Mouse (Mus musculus) granulocyte monocyte progenitor cell, adult 5-6 weeks (primary cell): ENCODE results near the gene Plac8. TPM values are rescaled to one million over a fixed set of nuclear protein-coding genes. Genes with fewer than 3 reads are reported as not detected.

Experiments used
- ATAC-seq: replicated peaks from 2 replicates; pipeline ENCODE4 v1.8.0; 2016; ENCODE audit warnings: mild to moderate bottlenecking, moderate TSS enrichment, inconsistent platforms; ENCODE audit not compliant: poor library complexity, severe bottlenecking
- total RNA-seq, 2 experiments: library from RNA; stranded (forward) in 1 of 2; stranded (reverse) in 1 of 2; fragments of 200-712, 200-1000 nt in 1 of 2; fragments of >200 nt in 1 of 2; fragmentation: Nextera tagmentation in 1 of 2; gene quantifications; 2 replicates each; pipeline ENCODE4 v1.2.3; 2014 to 2017

Plac8 gene
- total RNA-seq, 2 experiments from 2014 or later: 4,049 to 5,973 TPM

DNA sequence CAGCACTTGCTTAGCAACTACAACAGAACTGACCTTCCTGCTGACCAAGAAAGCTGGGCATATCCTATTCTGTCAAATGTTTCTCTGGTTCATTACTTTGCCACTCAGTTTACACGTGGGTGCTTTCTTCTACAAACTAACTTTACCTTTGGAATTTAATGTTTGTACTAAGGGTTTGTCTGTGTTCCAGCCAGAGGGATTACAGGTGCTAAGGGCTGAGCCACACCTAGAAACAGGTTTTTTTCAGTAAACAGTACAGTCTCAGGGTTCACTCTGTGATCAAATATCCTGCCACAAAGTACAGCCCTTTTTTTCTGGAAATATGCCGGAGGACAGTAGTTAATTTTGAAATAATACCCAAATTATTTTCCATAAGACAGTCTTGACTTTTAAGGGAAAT, 23.8 kb downstream of the Plac8 start:
- ATAC-seq: no peak

DNA sequence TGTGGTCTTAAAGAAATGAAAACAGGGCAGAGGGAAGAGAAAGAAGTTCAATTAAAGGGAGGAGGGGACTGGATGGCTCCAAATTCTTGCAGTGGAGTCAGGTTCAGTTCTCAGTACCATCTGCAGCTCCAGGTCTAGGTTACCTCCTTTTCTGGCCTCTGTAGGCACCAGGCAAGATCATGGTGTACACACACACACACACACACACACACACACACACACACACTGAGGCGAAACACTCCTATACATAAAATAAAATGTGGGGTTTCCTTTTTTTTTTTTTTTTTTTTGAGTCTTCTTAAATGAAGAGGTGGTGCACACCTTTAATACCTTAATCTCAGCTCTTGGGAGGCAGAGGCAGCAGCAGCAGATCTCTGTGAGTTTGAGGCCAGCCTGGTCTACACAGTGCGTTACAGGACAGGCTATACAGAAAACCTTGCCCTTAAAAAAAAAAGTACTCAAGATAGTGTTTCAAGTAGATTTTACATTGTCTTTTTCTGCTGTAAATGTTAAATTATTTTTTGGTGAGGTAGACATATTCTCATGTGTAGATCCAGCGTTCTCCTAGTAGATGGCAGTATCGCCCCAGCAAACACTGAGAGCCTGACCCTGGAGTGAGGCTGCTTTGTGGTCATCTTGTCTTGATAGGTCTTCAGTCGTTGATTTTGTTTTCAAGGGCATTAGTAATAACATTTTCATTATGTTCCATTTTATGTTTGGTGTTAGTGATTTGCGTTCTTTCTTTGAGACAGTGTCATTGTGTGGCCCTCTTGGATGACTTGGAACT, 25.6 kb downstream of the Plac8 start:
- ATAC-seq: peak; percentile 35; the same call in 1 of the 2 replicates

DNA sequence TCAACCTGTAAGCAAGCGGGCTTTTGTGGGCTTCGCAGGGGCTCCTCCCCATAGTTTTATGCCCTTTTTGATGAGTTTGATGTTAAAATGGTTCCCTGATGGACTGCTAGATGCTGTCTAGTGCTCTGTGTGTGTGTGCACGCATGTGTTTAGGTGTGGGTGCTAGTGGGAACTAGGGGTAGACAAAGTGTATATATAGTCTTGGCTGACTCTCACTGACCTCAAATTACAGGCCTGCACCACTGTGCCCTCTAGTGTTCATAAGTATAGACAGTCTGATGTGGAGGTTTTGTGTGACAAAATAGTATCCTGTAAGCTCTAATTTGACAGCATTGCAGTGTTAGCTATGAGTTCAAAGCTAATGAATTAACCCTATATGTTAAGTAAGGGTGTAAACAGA, 35.4 kb downstream of the Plac8 start:
- ATAC-seq: peak; percentile 85

DNA sequence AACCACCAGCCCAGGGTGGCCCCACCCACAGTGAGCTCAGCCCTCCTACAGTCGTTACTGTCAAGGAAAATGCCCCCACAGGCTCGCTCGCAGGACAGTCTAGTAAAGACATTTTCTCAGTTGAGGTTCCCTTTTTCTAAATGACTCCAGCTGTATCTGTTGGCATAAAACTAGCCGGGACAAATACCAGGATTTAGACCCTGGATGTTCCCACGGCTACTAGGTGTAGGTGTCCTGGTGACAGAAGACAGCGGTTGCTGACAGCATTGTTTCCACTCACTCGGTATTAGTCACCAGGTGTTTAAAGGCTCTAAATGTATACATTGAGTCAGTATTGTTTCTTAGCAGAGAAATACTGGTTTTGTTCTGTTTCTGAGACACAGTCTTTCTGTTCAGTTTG, 36.2 kb downstream of the Plac8 start:
- no peak for ATAC-seq

DNA sequence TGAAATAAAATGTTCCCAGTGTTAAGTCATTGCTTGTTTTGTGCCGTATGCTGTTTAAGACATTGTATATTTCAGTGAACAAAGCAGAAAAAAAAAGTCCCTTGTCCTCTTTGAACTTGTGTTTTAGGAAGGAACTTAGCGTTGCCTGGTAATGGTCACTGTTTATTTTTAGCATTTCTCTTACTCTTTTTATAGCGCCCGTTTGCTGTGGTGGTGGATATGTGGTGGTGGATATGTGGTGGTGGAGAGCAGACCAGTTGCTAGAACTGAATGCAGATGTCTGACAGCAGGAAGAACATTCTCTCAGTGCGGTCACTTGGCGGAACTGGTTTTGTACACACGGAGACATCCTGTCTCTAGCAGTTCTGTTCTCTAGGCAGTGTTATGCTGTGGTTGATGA, 45.9 kb downstream of the Plac8 start:
- peak; percentile 98 for ATAC-seq

DNA sequence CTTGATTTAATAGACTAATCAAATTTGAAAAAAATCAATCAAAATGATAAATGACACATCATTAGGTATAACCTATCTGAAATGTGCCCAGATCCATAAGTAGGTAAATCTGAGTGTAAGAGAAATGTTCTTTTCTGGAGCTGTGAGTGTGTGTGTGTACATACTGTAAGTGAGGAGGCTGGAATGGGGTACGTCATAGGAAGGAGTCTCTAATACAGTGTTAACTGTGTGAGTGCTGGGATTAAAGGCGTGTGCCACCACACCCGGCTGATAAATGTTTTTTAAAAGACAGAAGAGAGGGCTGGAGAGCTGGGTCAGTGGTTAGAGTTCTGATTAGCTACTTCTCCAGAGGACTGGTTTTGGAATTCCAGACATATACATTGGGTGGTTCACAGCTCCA, 46.4 kb downstream of the Plac8 start:
- ATAC-seq: peak; percentile 31; the same call in 1 of the 2 replicates

DNA sequence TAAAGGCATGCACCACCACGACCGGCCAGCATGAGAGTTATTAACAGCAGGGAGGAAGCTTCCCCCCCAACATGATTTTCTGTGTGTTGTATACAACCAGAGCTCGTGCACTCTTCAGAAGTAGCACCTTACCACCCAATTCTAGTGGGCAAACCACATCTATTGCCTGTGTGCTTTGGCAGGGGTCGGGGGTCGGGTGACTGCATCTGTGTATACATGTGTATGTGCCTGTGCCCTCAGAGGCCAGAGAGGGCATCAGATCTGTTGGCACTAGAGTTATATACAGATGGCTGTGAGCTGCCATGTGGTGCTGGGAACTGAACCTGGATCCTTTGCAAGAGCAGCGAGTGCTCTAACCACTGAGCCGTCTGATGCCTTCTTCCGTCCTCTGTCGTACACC, 47.1 kb downstream of the Plac8 start:
- ATAC-seq: no peak

DNA sequence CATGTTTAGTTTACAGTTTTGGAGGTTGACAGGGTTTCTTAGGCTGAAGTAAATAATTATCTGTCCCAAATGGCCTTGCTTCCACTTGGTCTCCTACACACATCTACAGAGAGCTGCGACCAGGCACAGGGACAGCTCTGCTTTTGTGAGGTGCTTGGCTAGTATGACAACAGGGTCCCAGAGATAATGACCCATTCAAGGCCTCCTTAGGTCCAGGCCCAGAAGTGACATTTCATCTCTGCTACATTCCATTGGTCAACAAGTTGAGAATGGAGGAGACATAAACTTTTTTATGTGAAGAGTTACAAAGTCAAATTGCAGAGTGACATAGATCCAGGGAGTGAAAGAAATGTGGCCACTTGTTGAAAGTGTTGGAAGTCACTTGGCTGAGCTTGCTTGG, 48.7 kb downstream of the Plac8 start:
- ATAC-seq: no peak

DNA sequence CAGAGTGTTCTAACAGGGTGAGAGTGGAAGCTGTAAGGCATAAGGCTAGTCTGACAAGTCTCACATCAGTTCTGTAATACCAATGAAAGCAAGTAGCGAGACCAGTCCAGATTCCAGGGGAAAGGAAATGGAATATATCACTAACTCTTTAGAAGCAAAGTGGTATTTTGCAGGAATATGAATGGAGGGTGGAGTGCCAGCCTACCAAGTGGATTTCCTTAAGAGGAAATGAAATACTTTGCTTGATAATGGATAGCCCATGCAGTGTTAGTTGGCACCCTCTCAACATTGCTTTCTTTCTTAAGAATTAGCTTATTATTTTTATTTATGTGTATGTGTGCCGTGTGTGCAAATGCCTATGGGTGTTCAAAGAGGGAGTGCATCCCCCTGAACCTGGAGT, 51.8 kb downstream of the Plac8 start:
- ATAC-seq: no peak

DNA sequence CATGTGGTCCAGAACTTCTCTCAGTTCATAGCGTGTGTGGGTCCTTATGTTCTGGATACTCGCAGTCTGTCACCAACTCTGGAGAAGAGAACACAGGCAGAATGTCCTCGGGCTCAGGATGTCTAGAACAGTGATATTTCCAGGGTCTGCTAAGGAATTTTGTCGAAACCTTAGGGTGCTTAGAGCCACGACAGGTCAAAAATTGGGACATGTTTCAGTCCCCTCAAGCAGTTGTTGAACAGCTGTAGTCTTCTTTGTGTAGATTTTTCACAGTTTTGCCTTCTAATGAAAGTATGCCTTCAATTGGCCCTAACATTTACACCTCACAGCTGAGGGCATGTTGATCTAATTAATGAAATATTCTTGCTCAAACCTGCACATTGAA, 53.0 kb downstream of the Plac8 start:
- ATAC-seq: no peak

DNA sequence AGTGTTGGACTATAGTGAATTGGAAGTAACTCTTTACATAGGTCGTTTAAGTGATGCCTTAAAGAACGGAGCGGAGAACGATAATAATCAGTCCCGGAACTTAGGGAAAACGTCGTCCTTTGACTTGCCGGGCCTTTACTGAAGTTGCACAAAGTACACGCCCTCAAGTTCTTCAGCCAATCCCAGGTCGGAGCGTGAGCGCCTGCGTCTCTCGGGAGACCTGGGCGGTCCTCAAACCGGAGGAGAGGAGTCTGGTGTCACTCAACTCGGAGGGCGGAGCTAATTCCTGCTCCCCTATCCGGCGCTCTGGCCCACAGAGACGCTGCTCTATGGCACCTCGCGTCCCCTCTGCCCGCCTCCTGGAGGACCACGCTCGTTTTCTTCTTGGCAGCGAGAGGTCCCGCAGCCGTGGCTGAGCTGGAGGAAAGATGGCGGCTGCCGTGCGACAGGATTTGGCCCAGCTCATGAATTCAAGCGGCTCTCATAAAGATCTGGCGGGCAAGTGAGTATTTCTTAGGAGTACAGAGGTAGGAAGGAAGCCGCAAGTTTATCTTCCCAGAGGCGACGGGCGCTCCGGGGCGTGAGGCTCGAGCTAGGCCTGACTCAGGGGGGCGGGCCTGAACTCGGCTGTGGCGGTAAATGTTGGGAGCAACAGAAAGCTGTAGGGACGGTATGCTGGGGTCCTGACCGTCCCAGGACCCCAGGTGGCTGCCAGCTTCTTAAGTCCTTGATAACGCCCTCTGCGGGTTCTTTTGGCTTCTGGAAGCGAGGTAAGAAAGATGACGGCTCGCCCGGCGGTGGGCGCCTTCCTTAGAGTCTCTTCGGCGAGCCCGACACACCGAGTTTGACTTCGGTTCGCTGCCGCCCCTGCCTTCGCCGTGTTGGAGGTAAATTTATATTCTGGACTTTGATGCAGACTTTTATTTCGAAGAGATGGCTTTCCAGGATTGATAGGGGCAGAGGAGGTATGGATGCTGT, 53.7 kb downstream of the Plac8 start, which contains the start of gene Cops4:
TSS of gene Cops4 (plus strand) at position 261 of the 978 bp plus-strand sequence.
- ATAC-seq: peak; percentile 98

DNA sequence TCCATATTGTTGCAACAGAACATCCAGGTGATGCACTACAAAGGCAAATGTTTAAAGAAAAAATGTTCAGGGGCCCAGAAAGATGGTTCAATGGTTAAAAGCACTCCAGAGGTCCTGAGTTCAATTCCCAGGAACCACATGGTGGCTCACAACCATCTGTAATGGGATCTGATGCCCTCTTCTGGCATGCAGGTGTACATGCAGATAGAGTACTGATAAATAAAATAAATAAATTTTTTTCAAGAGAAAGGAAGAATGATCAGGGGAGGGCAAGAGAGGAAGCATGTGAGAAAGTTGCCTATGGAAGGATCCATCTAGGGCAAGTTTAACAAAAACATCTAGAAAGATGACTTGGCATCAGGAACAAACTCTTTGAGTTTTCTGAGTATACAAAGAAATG, 59.5 kb downstream of the Plac8 start:
- ATAC-seq: no peak

DNA sequence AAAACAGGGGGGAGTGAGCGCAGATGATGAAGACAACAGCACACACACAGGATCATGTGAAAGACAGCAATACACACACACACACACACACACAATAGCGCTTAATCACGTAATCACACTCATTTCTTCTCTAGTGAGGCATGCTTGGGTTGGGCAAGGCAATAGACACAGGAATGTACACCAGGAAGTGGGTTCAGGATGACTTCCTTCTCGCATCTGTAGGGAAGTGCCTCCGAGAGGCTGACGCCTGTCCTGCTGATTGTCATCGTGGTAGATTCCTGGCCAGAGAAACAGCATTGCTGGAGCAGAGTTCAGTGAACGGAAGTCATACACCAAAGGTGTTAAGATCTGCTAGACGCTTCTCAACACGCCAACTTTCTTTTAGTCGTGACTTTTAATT, 62.8 kb downstream of the Plac8 start:
- ATAC-seq: peak; percentile 98

Other genes starting within 250 kb of the Plac8 start
- gene Sec31a, start 156.0 kb downstream of the Plac8 start, total RNA-seq (2014; fragmentation: Nextera tagmentation): 188 and 193 TPM in 2 replicates
- gene Sec31a, start 156.0 kb downstream of the Plac8 start, total RNA-seq (2017): 109 and 167 TPM in 2 replicates
- 26.2 and 27.7 TPM in 2 replicates for gene Lin54, start 71.6 kb downstream of the Plac8 start, total RNA-seq (2014; fragmentation: Nextera tagmentation)
- 26.6 and 31.6 TPM in 2 replicates for gene Lin54, start 71.6 kb downstream of the Plac8 start, total RNA-seq (2017)
- gene Cops4, start 53.9 kb downstream of the Plac8 start, total RNA-seq (2014; fragmentation: Nextera tagmentation): 72.0 and 81.7 TPM in 2 replicates
- gene Cops4, start 53.9 kb downstream of the Plac8 start, total RNA-seq (2017): 147 and 155 TPM in 2 replicates
- 59.5 and 65.8 TPM in 2 replicates for gene Coq2, start 102.9 kb upstream of the Plac8 start, total RNA-seq (2014; fragmentation: Nextera tagmentation)
- 41.8 and 47.5 TPM in 2 replicates for gene Coq2, start 102.9 kb upstream of the Plac8 start, total RNA-seq (2017)
- gene Hpse, start 147.5 kb upstream of the Plac8 start, total RNA-seq (2014; fragmentation: Nextera tagmentation): 23.0 and 26.6 TPM in 2 replicates
- 27.7 and 30.3 TPM in 2 replicates for gene Hpse, start 147.5 kb upstream of the Plac8 start, total RNA-seq (2017)
- gene Helq, start 226.4 kb upstream of the Plac8 start, total RNA-seq (2014; fragmentation: Nextera tagmentation): 19.6 and 35.1 TPM in 2 replicates
- 15.0 and 30.6 TPM in 2 replicates for gene Helq, start 226.4 kb upstream of the Plac8 start, total RNA-seq (2017)
- gene Mrps18c, start 226.4 kb upstream of the Plac8 start, total RNA-seq (2014; fragmentation: Nextera tagmentation): 132 and 145 TPM in 2 replicates
- gene Mrps18c, start 226.4 kb upstream of the Plac8 start, total RNA-seq (2017): 175 and 205 TPM in 2 replicates
- gene Abraxas1, start 248.7 kb upstream of the Plac8 start, total RNA-seq (2014; fragmentation: Nextera tagmentation): 30.5 and 39.9 TPM in 2 replicates
- 28.8 and 33.0 TPM in 2 replicates for gene Abraxas1, start 248.7 kb upstream of the Plac8 start, total RNA-seq (2017)